Mouse (Mus musculus) lung, embryonic 14.5 days (tissue): Measurements from ENCODE around the gene Msx3. TPM values are rescaled to one million over a fixed set of nuclear protein-coding genes. Genes with fewer than 3 reads are reported as not detected.

Source experiments
- ATAC-seq: fragments of 200-750 bp; cut with Nextera tagmentation; 2 replicates; pipeline ENCODE4 v1.8.0; 2017; ENCODE audit warnings: mild to moderate bottlenecking, moderate TSS enrichment, moderate library complexity; ENCODE audit not compliant: insufficient read depth
- DNase-seq: peaks from one replicate; pipeline ENCODE4 v3.0.0-alpha.2; 2015
- H3K27ac ChIP-seq: fragments of 300-500 bp; sonication (generic); 2 replicates; pipeline ENCODE4 v1.5.1; 2014; ENCODE audit warnings: low read depth, mild to moderate bottlenecking, moderate library complexity
- H3K27me3 ChIP-seq: fragments of 300-500 bp; sonication (generic); 2 replicates; pipeline ENCODE4 v1.6.1; 2014; ENCODE audit warnings: low read length, control low read depth; ENCODE audit not compliant: insufficient read depth
- H3K36me3 ChIP-seq: fragments of 300-500 bp; sonication (generic); 2 replicates; pipeline ENCODE4 v1.6.1; 2014; ENCODE audit warnings: control low read depth; ENCODE audit not compliant: insufficient read depth
- H3K4me1 ChIP-seq: fragments of 300-500 bp; sonication (generic); 2 replicates; pipeline ENCODE4 v1.6.1; 2014; ENCODE audit warnings: antibody characterized with exemption, control low read depth; ENCODE audit not compliant: insufficient read depth
- H3K4me2 ChIP-seq: fragments of 300-500 bp; sonication (generic); 2 replicates; pipeline ENCODE4 v1.6.1; 2014; ENCODE audit warnings: mild to moderate bottlenecking
- H3K4me3 ChIP-seq: fragments of 300-500 bp; sonication (generic); 2 replicates; pipeline ENCODE4 v1.5.1; 2014; ENCODE audit warnings: low read depth, low read length
- H3K9ac ChIP-seq: fragments of 300-500 bp; sonication (generic); 2 replicates; pipeline ENCODE4 v1.6.1; 2014
- H3K9me3 ChIP-seq: fragments of 300-500 bp; sonication (generic); 2 replicates; pipeline ENCODE4 v1.6.1; 2016; ENCODE audit warnings: low read depth, low read length, control low read depth
- CTCF ChIP-seq: IDR thresholded peaks from 2 replicates; pipeline ENCODE4 v1.5.1; 2016; ENCODE audit warnings: antibody characterized with exemption, low read depth
- WGBS: fragments of 180-500 bp; shearing (Covaris S2); extraction: QIAGEN DNeasy Blood & Tissue Kit; methylation state at CpG from one replicate; pipeline ENCODE4 v1.1.7; 2014; 5-methylcytosine and 5-hydroxymethylcytosine counted together
- polyA plus RNA-seq: library from polyadenylated mRNA; unstranded; fragments of >200 nt; fragmentation: Nextera tagmentation; extraction: Ambion mirVana; gene quantifications from 2 replicates; pipeline ENCODE4 v1.2.1, GENCODE M21; 2014

Msx3 gene
- polyA plus RNA-seq, 1 experiment from 2014 or later = not detected

DNA sequence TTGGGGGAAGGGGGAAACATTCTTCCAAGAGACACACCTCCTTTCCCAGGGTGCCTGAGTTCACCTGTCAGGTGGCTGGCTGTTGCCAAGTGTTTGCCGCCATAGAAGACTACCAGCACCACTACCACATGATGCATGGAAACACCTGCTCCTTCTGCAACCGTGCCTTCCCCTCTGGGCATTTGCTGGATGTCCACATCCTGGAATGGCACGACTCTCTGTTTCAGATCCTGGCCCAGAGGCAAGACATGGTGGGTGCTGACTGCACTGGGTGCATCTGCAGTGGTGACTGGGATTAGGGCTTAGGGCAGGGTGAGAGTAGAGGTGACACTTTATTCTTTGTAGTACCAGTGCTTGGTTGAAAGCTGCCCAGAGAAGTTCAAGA, 11.7 kb downstream of the Msx3 start:
- H3K9ac ChIP-seq = peak overlapping the region; percentile 38; the same call in 1 of the 2 replicates
- DNase-seq = no peak
- 0 out of 2 replicates have a peak, but pooled peaks cover 7% of the 10 kb centered on the region for H3K4me1 ChIP-seq
- peak overlapping the region; percentile 82 for H3K4me3 ChIP-seq
- no peak overlapping the region for H3K27ac ChIP-seq
- H3K27me3 ChIP-seq = no peaks in the 10 kb centered on the region
- peaks cover 31% of the 10 kb centered on the region for H3K36me3 ChIP-seq
- no peaks in the 10 kb centered on the region for H3K9me3 ChIP-seq
- H3K4me2 ChIP-seq = peak overlapping the region; percentile 92
- WGBS = 54% methylated on average over 3 of the region's 3 CpGs
- no peak for TF ChIP-seq CTCF
- no peak for ATAC-seq

DNA sequence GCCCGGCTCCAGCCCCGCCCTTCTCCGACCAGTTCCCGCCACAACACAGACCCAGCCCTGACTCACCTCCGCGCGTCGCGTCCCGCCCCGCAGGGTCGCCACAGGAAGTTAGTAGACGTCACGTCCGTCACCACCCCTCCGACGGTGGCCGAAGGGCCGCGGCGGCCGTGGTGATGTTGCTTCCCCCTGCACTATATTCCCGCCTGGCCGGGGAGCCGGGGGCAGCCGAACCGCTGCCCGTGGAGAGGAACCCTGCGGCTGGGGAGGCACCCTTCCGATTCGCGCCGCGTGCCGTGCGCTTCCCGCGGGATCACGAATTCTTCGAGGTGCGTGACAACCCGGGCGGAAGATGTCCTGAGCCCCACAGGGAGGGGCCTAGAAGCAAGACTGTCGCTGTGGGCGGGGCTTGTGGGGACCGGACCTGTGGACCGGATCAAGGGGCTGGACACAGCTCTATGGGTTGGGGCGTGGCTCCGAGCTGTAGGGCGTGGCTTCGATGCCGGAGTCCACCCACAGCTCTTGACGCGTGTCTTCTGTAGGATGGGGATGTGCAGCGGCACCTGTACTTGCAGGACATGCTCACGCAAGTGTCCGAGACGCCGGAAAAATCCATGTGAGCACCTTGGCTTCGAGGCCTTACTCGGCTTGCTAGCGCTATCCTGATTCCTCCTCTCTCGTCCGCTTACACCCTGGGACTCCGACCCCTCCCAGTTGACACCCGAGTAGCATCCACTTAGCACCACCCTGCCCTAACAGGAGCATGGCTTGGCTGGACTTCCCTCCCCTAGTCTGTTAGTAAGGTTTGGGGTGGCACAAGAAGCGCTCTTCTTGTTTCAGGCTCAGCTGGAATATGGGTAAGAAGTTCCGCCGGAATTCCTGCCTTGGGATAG, 12.4 kb downstream of the Msx3 start, which contains the start of the genes Zfp511 and Tubgcp2:
Zfp511 (plus strand) TSS at position 111 of the 890 bp plus-strand sequence.
Tubgcp2 (minus strand) TSS at position 389 of the 890 bp plus-strand sequence.
- peak within 1 kb of the TSS; percentile 82 for H3K4me3 ChIP-seq
- H3K36me3 ChIP-seq = peaks cover 37% of the 10 kb centered on the region
- H3K4me1 ChIP-seq = 0 out of 2 replicates have a peak, but pooled peaks cover 7% of the 10 kb centered on the region
- no peak for TF ChIP-seq CTCF
- DNase-seq (peak; percentile 98), ATAC-seq (peak; percentile 99)
- H3K27me3 ChIP-seq = no peaks in the 10 kb centered on the region
- H3K27ac ChIP-seq = peak within 1 kb of the TSS; percentile 90
- peak within 1 kb of the TSS; percentile 94 for H3K9ac ChIP-seq
- peak within 1 kb of the TSS; percentile 92 for H3K4me2 ChIP-seq
- under 1% methylated on average over 69 of the region's 69 CpGs for WGBS
- H3K9me3 ChIP-seq = no peaks in the 10 kb centered on the region

GRCm38 (mm10) chr7:140035456-140035855, 13.4 kb downstream of the Msx3 start:
- Histone ChIP-seq H3K4me1 (0 out of 2 replicates have a peak, but pooled peaks cover 7% of the 10 kb centered on the region), H3K27me3 (no peaks in the 10 kb centered on the region), H3K9ac (peak overlapping the region; percentile 94), H3K36me3 (peaks cover 44% of the 10 kb centered on the region), H3K27ac (peak overlapping the region; percentile 90), H3K4me2 (peak overlapping the region; percentile 92), H3K4me3 (peak overlapping the region; percentile 82), H3K9me3 (no peaks in the 10 kb centered on the region)
- 14% methylated on average over 7 of the region's 7 CpGs for WGBS
- no peak for TF ChIP-seq CTCF
- DNase-seq = no peak
- no peak for ATAC-seq

DNA sequence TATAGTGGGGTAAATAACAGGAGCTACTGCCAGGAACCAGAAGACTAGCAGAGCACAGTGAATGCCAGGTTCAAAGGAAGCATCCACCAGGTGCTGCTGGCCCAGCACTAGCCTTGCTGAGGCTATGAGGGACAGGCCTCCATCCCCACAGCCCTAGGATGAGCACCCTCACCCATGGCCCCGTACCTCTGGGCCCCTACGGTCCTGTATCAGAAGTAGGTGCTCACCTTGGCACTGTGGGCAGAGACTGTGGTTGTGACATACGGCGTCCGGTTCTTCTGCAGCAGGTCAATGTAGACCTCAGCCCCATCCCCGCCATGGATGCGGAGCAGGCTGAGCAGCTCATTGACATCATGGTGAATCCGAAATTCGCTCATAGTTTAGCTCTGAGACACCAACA, 15.5 kb downstream of the Msx3 start:
- Histone ChIP-seq H3K4me3 (no peak overlapping the region), H3K4me2 (no peak overlapping the region), H3K9ac (no peak overlapping the region), H3K9me3 (no peaks in the 10 kb centered on the region), H3K27me3 (no peaks in the 10 kb centered on the region), H3K36me3 (peaks cover 57% of the 10 kb centered on the region), H3K27ac (no peak overlapping the region), H3K4me1 (0 out of 2 replicates have a peak, but pooled peaks cover 7% of the 10 kb centered on the region)
- TF ChIP-seq CTCF = no peak
- WGBS = 94% methylated on average over 9 of the region's 9 CpGs
- no peak for ATAC-seq
- DNase-seq = no peak

- 90% methylated on average over 10 of the region's 10 CpGs for WGBS
- TF ChIP-seq CTCF = no peak
- no peaks in the 10 kb centered on the region for H3K27me3 ChIP-seq
- DNase-seq (no peak), ATAC-seq (no peak)
- H3K4me3 ChIP-seq = no peak overlapping the region
- 0 out of 2 replicates have a peak, but pooled peaks cover 7% of the 10 kb centered on the region for H3K4me1 ChIP-seq
- H3K9me3 ChIP-seq = no peaks in the 10 kb centered on the region
- H3K9ac ChIP-seq = no peak overlapping the region
- H3K4me2 ChIP-seq = no peak overlapping the region
- no peak overlapping the region for H3K27ac ChIP-seq
- H3K36me3 ChIP-seq = peaks cover 62% of the 10 kb centered on the region
These were observed 16.5 kb downstream of the Msx3 start for GRCm38 (mm10) chr7:140032366-140032765.

- Histone ChIP-seq H3K36me3 (peaks cover 62% of the 10 kb centered on the region), H3K27me3 (no peaks in the 10 kb centered on the region)
These were observed 17.1 kb downstream of the Msx3 start for GRCm38 (mm10) chr7:140031771-140032170.

GRCm38 (mm10) chr7:140011336-140011735, 37.6 kb downstream of the Msx3 start:
- Histone ChIP-seq H3K27ac (no peak overlapping the region), H3K27me3 (no peaks in the 10 kb centered on the region), H3K4me2 (no peak overlapping the region), H3K4me3 (no peak overlapping the region), H3K4me1 (no peaks in the 10 kb centered on the region), H3K36me3 (peaks cover 29% of the 10 kb centered on the region), H3K9me3 (no peaks in the 10 kb centered on the region), H3K9ac (no peak overlapping the region)
- DNase-seq (no peak), ATAC-seq (no peak)
- WGBS = 94% methylated on average over 17 of the region's 17 CpGs
- no peak for TF ChIP-seq CTCF

More at GRCm38 (mm10) chr7:140031771-140032170, 17.1 kb downstream of the Msx3 start:
- no peak overlapping the region for H3K4me3 ChIP-seq
- no peak overlapping the region for H3K4me2 ChIP-seq
- WGBS = 93% methylated on average over 12 of the region's 12 CpGs
- ATAC-seq (no peak), DNase-seq (no peak)
- H3K9ac ChIP-seq = no peak overlapping the region
- no peak overlapping the region for H3K27ac ChIP-seq
- TF ChIP-seq CTCF = no peak
- no peaks in the 10 kb centered on the region for H3K9me3 ChIP-seq
- H3K4me1 ChIP-seq = 0 out of 2 replicates have a peak, but pooled peaks cover 2% of the 10 kb centered on the region
